Mouse (Mus musculus) gastrocnemius, postnatal 14 days (tissue): Measurements from ENCODE around the gene Gabbr1. TPM values are rescaled to one million over a fixed set of nuclear protein-coding genes. Genes with fewer than 3 reads are reported as not detected.

Experiments
- DNase-seq: peaks from one replicate; pipeline ENCODE4 v3.0.0; 2021; ENCODE audit warnings: mixed read lengths
- intact Hi-C: fragments of 180-260 bp; cut with DNase I; formaldehyde crosslinking; loops from one replicate; pipeline ENCODE4 v1.15.1; 2025; ENCODE audit warnings: low total_unique reads
- total RNA-seq, 2 experiments: library from RNA; stranded (reverse); gene quantifications; 2 replicates each; pipeline ENCODE4 v1.2.3; 2021

Gabbr1 gene
- total RNA-seq, 2 experiments from 2014 or later, result 9.8 to 10.3 TPM

DNA sequence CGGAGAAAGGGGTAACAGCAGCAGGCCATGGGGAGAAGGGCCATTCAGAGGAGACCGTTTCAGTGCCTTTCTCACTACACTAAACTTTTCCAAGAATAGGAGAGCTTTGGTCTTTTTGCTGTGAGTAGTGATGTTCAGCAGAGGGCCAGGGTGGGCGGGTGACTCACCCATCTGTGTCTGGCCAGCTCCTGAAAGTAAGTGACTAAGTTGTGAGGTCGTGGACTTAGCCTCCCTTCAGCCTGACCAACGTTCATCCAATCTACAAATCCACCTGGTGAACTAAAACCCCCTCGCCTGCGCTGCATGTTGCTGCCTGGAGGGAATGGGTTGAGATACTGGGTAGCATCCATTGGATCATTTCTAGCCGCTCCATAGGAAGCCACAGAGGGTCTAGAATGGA, 24.4 kb downstream of the Gabbr1 start:
- intact Hi-C loops, result no loop called here
- DNase-seq, result no peak

DNA sequence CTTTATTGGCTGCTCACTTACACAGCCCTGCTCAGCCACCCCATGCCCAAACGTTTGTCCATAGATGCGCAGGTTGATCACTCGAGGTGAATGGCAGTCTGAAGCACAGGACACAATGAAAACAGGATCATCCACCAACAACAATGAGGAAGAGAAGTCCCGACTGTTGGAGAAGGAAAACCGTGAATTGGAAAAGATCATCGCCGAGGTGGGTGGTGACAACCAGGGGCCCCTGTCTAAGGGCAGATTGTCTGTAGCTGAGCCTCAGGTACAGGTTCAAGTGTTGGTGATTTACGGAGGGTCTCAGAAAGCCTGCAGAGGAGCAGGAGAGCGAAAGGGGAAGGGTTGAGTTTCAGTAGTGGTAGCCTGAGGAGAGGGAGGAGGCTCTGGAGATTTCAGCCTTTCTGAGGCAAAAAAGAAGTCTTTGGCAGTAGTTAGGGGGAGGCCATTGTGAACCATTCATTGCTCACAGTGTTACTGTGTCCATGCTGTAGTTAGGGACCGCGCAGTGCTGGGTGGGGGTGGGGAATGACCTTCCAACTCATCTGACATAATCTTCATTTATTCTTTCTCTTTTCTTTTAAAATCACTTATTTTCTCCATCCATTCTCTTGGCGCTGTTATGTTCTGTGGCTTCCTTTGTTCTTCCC, 26.4 kb downstream of the Gabbr1 start:
- DNase-seq, result no peak
- intact Hi-C loops, result no loop called here

GRCm38 (mm10) chr17:37072730-37073276, 27.0 kb downstream of the Gabbr1 start:
- intact Hi-C loops, result no loop called here
- no peak for DNase-seq

DNA sequence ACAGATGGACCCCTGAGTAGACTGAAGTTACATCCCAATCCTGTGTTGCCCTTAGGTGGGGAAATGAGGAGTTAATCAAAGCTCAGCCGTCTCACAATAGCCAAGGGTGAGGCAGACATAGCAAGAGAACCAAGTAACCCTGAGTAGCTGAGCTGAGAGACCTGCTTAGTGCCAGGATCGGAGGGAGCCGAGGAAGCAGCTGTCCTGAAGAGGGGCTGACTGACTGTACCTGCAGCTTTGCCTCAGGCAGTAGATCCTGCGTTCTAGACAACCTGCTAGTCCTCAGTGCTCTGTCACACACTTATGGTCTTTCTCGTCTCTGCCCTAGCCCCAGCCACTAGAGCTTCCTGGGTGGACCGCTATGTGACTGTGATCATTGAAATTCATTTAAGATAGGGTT, 29.4 kb downstream of the Gabbr1 start:
- DNase-seq, result no peak
- intact Hi-C loops, result no loop called here

DNA sequence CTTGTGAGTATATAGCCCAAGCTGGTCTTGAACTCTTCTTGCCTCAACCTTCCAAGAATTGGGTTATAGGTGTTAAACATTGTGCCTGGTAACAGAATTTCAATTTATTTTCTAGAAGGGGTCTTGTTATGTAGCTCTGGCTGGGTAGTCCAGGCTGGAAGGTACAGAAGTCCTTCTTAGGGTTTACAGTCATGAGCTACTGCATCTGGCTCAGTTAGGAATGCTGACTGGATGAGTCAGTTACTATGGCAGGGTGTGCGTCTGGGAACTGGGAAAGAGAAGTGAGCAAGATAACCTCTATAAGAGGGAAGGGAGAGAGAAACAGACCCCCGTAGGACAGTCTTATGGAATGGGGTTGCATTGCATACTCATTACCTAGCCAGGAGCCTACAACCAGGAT, 30.0 kb downstream of the Gabbr1 start:
- intact Hi-C loops, result no loop called here
- DNase-seq, result no peak

- DNase-seq, result no peak
- intact Hi-C loops, result no loop called here
Measured at GRCm38 (mm10) chr17:37078193-37078592, 32.4 kb downstream of the Gabbr1 start.

GRCm38 (mm10) chr17:37078990-37079389, 33.2 kb downstream of the Gabbr1 start:
- intact Hi-C loops, result no loop called here
- DNase-seq, result no peak

DNA sequence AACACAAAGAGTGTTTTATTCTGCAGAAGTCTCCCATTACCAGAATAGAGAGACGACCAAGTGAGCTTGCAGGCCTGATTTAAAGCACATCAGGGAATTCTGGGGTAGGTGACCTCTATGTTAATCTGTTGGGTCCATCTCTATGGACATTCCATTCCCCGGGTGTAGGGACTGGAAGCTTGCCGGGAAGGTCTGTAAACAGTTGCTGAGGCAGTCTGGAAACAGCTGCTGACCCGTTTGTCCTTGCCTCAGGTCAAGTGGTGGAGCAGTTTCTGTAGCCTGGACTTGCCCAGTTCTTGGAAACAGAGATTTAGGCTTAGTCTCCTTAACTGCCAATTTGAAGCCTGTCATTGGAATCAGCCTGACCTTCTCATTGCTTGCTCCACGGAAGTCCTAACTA, 34.4 kb downstream of the Gabbr1 start:
- intact Hi-C loops, result no loop called here
- peak; percentile 50 for DNase-seq

GRCm38 (mm10) chr17:37081659-37082058, 35.9 kb downstream of the Gabbr1 start:
- intact Hi-C loops, result no loop called here
- no peak for DNase-seq

GRCm38 (mm10) chr17:37083327-37083726, 37.6 kb downstream of the Gabbr1 start:
- intact Hi-C loops, result no loop called here
- peak; percentile 49 for DNase-seq

DNA sequence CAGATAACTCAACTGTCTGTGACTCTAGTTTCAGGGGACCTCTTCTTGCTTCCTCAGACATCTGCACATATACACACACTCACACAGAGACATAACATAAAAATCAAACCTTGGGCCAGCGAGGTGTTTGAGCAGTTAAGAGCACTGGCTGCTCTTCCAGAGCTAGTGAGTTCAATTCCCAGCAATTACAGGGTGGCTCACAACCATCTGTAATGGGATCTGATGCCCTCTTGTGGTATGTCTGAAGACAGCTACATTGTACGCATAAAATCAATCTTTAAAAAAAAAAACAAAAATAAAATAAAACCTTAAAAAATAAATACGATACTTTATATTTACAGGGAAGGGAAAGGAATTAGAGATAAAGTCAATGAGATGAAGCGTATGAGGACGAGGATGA, 38.9 kb downstream of the Gabbr1 start:
- intact Hi-C loops, result loop anchor here (5.0 kb wide), 1 partner anchor 118 kb away; the partner anchor contains the start of gene Olfr94
- DNase-seq, result no peak

DNA sequence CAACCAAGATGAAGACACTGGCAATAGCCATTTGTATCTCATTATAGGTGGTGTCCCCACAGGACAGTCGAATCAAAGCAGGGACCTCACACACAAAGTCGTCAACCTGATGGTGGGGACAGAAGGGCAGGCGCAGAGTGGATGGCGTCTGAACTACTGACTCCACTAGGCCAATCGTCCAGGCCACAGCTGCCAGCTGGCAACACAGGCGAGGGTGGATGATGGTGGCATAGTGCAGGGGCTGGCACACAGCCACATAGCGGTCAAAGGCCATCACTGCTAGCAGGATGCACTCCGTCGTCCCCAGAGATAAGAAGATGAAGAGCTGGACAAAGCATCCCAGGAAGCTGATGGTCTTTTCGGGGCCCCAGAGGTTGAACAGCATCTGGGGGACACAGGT, 39.8 kb downstream of the Gabbr1 start:
- no peak for DNase-seq
- intact Hi-C loops, result loop anchor here (5.0 kb wide), 1 partner anchor 117 kb away; the partner anchor contains the start of gene Olfr94

DNA sequence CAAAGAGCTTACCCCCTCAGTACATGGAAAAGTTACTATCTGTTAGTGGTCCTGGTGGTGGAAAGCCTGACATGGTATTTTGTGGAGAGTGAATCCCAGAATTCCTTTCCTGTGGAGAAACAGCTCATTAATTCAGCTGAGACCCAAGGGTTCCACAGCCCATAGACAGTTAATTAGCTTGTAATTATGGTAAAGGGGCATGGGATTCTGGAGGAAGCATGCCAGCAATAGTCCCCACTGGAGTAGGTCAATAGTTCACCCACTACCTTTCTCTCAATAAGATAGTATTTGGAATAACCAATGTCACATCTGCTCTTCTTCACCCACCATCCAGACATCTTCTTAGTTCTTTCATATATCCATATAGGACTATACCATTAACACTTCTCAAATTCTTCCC, 42.6 kb downstream of the Gabbr1 start, which contains the start of gene Olfr90:
TSS of gene Olfr90 (minus strand) at position 101 of the 400 bp plus-strand sequence.
- DNase-seq, result no peak
- intact Hi-C loops, result loop anchor here (5.0 kb wide), 1 partner anchor 114 kb away; the partner anchor contains the start of gene Olfr94

- no peak for DNase-seq
- intact Hi-C loops, result no loop called here
Measured at GRCm38 (mm10) chr17:37092198-37092597, 46.4 kb downstream of the Gabbr1 start.

- no peak for DNase-seq
- intact Hi-C loops, result no loop called here
Measured at GRCm38 (mm10) chr17:37093289-37093688, 47.5 kb downstream of the Gabbr1 start.

DNA sequence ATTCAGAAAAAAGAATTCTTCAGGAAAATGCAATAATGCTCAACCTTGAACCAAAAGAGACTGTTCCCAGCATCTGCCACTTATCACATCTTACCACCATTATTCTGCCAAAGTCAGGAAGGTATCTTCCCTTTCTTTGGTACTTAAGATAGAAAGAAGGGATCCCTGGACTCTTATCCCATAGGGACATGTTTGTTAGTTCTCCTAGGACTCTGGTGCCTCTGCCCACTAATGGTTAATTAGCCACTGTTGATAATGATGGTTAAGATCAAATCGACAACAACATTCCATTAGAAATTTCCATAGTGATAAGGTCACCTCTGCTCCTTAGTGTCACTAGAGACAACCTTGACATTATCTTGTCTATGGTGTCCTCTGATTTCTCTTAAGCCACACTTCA, 52.4 kb downstream of the Gabbr1 start, which contains the start of gene Olfr91:
TSS of gene Olfr91 (minus strand) at position 101 of the 400 bp plus-strand sequence.
- intact Hi-C loops, result no loop called here
- no peak for DNase-seq

- intact Hi-C loops, result no loop called here
- no peak for DNase-seq
Measured at GRCm38 (mm10) chr17:37119988-37120387, 74.2 kb downstream of the Gabbr1 start, which contains the start of gene Olfr92. Gene Olfr92 (minus strand): TSS chr17:37120088.
